Mouse (Mus musculus) spleen, adult 2 months (tissue): ENCODE results near the gene Ctxn1.

Source experiments
- CTCF ChIP-seq: fragments of 200-500 bp; IDR thresholded peaks from 2 replicates; pipeline ENCODE4 v1.5.1; 2011; ENCODE audit warnings: mild to moderate bottlenecking, inconsistent platforms; ENCODE audit not compliant: insufficient read depth, insufficient read length, insufficient replicate concordance; ENCODE audit errors: extremely low read depth
- POLR2A ChIP-seq: fragments of 200-500 bp; IDR thresholded peaks from 2 replicates; pipeline ENCODE4 v1.6.1; 2011; ENCODE audit warnings: low read depth, low read length, inconsistent platforms

DNA sequence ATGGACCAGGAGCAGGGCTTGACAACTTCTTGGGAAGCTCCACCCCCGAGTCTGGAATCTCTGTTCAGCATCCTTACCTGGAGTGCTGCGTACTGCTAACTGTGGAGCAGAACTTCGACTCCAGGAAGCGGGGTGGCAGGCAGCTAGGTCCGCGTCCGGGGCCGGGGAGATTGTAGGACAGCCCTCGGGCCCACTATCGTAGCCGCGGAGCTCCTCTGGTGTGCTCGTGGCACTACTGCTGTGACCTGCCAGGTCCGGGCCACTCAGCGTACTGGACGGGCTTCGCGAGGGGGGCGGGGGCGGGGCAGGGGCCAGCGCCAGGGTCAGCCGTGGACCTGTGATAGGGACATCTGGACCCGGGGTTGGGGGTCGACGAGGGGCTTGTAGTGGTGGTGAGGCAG, 46.3 kb downstream of the Ctxn1 start:
- TF ChIP-seq CTCF (no peak), POLR2A (no peak)
